Mouse (Mus musculus) ES-E14 (cell line): Measurements from ENCODE around the gene Gchfr.

Source experiments
- CHD2 ChIP-seq: IDR thresholded peaks from 2 replicates; pipeline ENCODE4 v1.6.1; 2014; ENCODE audit warnings: mild to moderate bottlenecking, low read depth, low read length, inconsistent platforms
- HCFC1 ChIP-seq: IDR thresholded peaks from 2 replicates; pipeline ENCODE4 v1.6.1; 2012; ENCODE audit warnings: low read length, inconsistent platforms, borderline replicate concordance; ENCODE audit not compliant: insufficient read depth
- MAFK ChIP-seq: IDR thresholded peaks from 2 replicates; pipeline ENCODE4 v1.6.1; 2014; ENCODE audit warnings: mild to moderate bottlenecking, low read depth, low read length, inconsistent platforms; ENCODE audit not compliant: insufficient read depth

DNA sequence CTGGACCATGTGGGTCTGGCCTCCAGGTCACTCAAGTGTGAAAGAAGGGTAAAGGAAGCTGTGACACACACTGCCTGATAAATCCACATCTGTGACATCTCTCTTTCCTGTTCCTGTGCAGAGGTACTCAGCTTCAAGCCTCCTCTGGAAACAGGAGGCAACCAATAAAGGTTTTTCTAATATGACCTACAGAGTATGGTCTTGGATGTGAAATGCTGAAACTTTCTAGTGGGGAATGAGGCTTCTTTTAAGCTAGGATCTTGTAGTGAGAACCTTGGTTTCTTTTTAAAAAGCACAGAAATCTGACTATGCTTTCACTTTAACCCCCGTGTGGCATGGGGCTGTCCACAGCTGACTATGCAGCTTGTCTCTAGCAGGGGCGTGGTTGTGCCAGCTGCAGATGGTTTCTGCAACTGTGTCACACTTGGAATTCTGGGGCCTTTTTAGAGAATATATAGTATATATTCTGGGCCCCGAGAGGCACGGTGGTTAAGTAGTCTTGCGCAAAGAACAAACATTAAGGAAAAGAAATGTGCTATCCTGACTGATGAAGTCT is 9.9 kb downstream of the Gchfr start:
- no peak for TF ChIP-seq CHD2
- TF ChIP-seq MAFK = no peak
- TF ChIP-seq HCFC1 = no peak
